Mouse (Mus musculus) megakaryocyte, embryonic 14.5 days (primary cell): ENCODE measurements around the gene Mcat.

Source experiments
- FLI1 ChIP-seq: IDR thresholded peaks from 2 replicates; pipeline ENCODE4 v1.6.1; 2012; ENCODE audit warnings: low read length, inconsistent platforms, mixed read lengths
- GATA1 ChIP-seq: IDR thresholded peaks from 3 replicates; pipeline ENCODE4 v1.6.1; 2012; ENCODE audit warnings: mixed read lengths, low read length, inconsistent platforms, borderline replicate concordance

DNA sequence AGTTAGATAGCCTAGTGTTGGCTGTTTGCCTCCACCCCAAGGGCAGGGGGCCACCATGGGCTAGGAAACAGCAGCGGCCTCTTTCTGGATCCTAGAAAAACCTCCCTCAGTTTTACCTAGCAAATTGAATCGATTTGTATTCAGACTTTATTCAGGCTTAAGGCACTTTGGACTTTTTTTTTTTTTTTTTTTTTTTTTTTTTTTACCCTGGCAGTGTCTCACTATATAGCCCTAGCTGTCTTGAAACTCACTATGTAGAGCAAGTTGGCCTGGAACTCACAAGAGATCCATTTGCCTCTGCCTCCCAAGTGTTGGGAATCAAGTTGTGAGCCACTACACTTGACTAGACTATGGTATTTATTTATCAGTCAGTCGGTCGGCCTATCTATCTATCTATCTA is 33.2 kb upstream of the Mcat start:
- TF ChIP-seq GATA1 (no peak), FLI1 (no peak)
